Mouse (Mus musculus) G1E (cell line): ENCODE measurements at regions not wholly inside any gene's neighbourhood (a gene's known extent, or its start where the extent isn't known, plus 50 kb on each side); places are given as distances from the start of the nearest gene placed in this dataset.

Source experiments
- ATAC-seq: 2 replicates; pipeline ENCODE4 v1.8.0; 2016; ENCODE audit warnings: mild to moderate bottlenecking; ENCODE audit not compliant: insufficient number of reproducible peaks, poor library complexity, low FRiP score, severe bottlenecking; ENCODE audit errors: extremely low read depth
- DNase-seq: peaks from one replicate; pipeline ENCODE4 v3.0.0; 2012; ENCODE audit warnings: low spot score
- H3K27me3 ChIP-seq: 2 replicates; pipeline ENCODE4 v1.6.1; 2012; ENCODE audit warnings: mild to moderate bottlenecking, low read length, inconsistent platforms; ENCODE audit not compliant: insufficient read depth
- H3K36me3 ChIP-seq: replicated peaks from 2 replicates; pipeline ENCODE3; 2012; ENCODE audit warnings: mild to moderate bottlenecking, inconsistent platforms
- H3K4me1 ChIP-seq: 2 replicates; pipeline ENCODE4 v1.6.1; 2012; ENCODE audit warnings: low read depth, low read length, inconsistent platforms, mixed read lengths; ENCODE audit not compliant: insufficient read depth
- H3K4me3 ChIP-seq: 2 replicates; pipeline ENCODE4 v1.5.1; 2012; ENCODE audit warnings: low read depth, mild to moderate bottlenecking, inconsistent platforms, low read length, moderate library complexity, mixed read lengths
- H3K9me3 ChIP-seq: replicated peaks from 2 replicates; pipeline ENCODE4 v1.6.1; 2012; ENCODE audit warnings: inconsistent platforms
- CTCF ChIP-seq: IDR thresholded peaks from 2 replicates; pipeline ENCODE4 v1.5.1; 2012; ENCODE audit warnings: low read depth, low read length, inconsistent platforms, mixed read lengths
- GATA1 ChIP-seq: IDR thresholded peaks from 2 replicates; pipeline ENCODE4 v1.6.1; 2012; ENCODE audit warnings: borderline replicate concordance, low read length, inconsistent platforms, mixed read lengths
- GATA2 ChIP-seq: IDR thresholded peaks from 2 replicates; pipeline ENCODE4 v1.6.1; 2012; ENCODE audit warnings: low read depth, low read length, inconsistent platforms, borderline replicate concordance
- POLR2AphosphoS5 ChIP-seq: IDR thresholded peaks from 2 replicates; pipeline ENCODE4 v1.6.1; 2012; ENCODE audit warnings: low read depth, low read length, inconsistent platforms; ENCODE audit not compliant: insufficient replicate concordance
- TAL1 ChIP-seq: conservative IDR thresholded peaks from 2 replicates; pipeline ENCODE4 v1.6.1; 2012; ENCODE audit warnings: low read depth, low read length, inconsistent platforms, mixed read lengths

DNA sequence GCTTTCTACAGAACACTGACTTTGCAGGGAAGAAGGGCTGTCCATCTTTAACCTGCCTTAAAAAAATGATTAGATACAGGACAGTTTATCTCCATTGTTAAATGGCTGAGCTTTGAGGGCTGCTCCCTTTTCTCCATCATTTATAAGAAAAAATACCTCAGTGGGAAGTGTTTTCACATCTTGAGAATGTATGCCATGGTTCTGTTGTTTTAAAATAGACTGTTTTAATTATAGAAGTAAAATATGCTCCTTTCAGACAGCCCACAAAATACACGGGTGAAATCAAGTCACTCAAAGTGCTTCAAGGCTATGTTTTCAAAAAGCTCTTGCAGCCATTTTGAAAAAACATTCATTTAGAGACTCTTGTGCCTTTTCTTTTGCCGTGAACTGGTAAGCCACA, 50.0 kb upstream of the Klf7 start:
- TF ChIP-seq GATA2 (no peak), TAL1 (no peak), CTCF (no peak), POLR2AphosphoS5 (no peak), GATA1 (no peak)
- H3K9me3 ChIP-seq: no peaks in the 10 kb centered on the region
- no peaks in the 10 kb centered on the region for H3K4me1 ChIP-seq
- no peak for DNase-seq
- no peaks in the 10 kb centered on the region for H3K27me3 ChIP-seq
- no peaks in the 10 kb centered on the region for H3K36me3 ChIP-seq
- no peak for ATAC-seq
- H3K4me3 ChIP-seq: no peak overlapping the region
